Mouse (Mus musculus): ENCODE data around the gene Trib2. TPM values are rescaled to one million over a fixed set of nuclear protein-coding genes. Genes with fewer than 3 reads are reported as not detected.

Trib2 gene
- polyA plus RNA-seq, 1 experiment from 2014 or later = 87.4 TPM

Small RNA genes within 50 kb of the gene (microRNA-seq; reads per million reads assigned to microRNA genes)
- 0.40 reads per million for gene Mir6387

Data from forebrain, embryonic 14.5 days (tissue).